Mouse (Mus musculus): Measurements from ENCODE around the gene Adamts14.

Adamts14 gene

DNA sequence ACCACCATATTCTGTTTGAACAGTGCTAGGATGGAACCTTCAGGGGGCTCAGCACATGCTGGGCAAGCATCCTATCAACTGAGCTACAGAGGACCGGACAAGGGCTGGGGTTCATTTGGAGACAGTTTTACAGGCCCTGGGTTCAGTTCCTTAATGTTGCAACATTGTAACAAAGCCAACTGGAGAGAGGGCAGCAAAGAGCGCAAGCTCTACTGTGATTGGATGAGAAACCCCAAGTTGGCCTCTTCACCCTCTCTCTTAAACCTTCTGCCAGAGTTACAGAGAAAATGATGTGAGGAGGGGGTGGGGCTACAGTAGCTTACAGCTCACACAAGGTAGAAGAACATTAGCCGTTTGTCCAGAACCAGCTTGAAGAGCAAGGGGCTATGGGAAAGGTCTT, 86.2 kb downstream of the Adamts14 start:
- in situ Hi-C loops (cut with MboI, MseI) = no loop called here

GRCm38 (mm10) chr10:61179927-61180326, 93.3 kb downstream of the Adamts14 start:
- in situ Hi-C loops (cut with MboI, MseI) = no loop called here

- in situ Hi-C loops (cut with MboI, MseI) = no loop called here
Measured at GRCm38 (mm10) chr10:61178687-61179086, 94.6 kb downstream of the Adamts14 start.

GRCm38 (mm10) chr10:61177751-61178150, 95.5 kb downstream of the Adamts14 start:
- in situ Hi-C loops (cut with MboI, MseI) = no loop called here

GRCm38 (mm10) chr10:61176221-61176790, 96.9 kb downstream of the Adamts14 start:
- in situ Hi-C loops (cut with MboI, MseI) = no loop called here

DNA sequence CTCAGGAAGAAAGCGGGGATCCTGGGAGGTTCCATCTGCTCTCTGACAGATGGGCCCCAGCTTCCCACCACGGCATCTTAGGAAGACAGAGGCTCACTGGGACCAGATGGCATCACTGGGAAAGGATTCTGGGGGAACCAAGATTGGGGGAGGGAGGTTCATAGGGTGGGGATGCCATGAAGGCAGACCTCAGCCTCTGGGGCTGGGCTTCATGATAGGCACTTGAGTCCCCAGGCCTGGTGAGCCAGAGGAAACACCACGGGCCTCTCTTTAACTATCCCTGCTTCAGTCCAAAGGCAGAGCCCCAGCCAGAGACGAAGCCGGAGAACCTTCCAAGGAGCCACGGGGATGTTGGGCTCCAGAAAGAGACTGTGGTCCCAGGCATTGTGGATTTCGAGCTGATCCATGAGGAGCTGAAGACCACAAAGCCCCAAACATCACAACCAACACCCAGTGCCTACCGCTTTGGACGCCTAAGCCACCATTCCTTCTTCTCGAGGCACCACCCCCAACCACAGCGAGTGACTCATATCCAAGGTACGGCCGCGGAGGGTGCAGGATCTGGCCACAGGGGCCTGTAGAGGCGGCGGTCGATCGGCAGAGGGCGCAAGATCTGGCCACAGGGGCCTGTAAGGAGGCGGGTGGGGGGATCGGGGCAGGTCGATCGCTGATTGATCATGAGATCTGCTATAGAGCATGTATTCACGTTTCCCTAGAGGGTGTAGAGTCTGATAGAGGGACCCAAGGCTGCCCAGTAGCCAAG, 97.6 kb downstream of the Adamts14 start:
- in situ Hi-C loops (cut with MboI, MseI) = no loop called here

- in situ Hi-C loops (cut with MboI, MseI) = no loop called here
Measured at GRCm38 (mm10) chr10:61174711-61175441, 98.4 kb downstream of the Adamts14 start.

GRCm38 (mm10) chr10:61172496-61172895, 100.7 kb downstream of the Adamts14 start:
- in situ Hi-C loops (cut with MboI, MseI) = no loop called here

DNA sequence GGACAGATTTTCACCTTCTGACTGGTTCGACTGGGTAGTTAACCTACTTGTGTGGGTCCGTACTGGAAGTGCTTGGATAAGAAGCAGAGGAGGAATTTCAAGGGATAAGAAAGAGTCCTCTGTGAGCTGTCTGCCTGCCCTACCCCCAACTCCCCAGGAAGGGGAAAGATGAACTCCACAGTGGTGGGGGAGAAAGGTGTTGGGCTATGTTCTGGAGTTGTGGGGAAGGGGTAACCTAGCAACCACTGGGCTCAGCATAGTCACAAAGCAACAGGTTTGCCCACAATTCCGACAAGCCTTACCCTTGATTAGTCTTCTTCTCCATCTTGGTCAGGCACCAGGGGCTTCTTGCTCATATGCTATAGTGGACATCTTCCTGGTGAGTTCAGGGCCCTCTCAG, 101.6 kb downstream of the Adamts14 start, which contains the start of gene Tbata:
Gene Tbata, plus strand, starts transcription at position 301 of the 400 bp plus-strand sequence.
- in situ Hi-C loops (cut with MboI, MseI) = no loop called here

DNA sequence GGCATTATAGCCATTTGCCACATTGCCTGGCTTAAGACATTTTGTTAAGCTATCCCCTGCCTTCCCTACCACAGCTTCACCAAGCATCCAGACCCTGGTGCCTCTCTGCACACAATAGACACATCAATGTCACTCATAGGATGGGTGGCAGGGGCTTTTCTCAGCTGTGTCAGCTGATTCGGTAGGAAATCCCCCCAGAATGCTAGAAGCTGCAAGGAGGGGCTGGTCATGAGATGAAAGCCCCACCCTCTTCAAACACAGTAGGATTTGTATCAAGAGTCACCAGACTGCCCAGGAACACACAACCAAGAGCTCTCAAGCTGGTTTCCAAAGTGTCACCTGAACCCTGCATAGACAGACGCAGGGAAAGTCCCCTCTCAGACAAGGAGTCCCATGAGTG, 104.8 kb downstream of the Adamts14 start:
- in situ Hi-C loops (cut with MboI, MseI) = no loop called here

DNA sequence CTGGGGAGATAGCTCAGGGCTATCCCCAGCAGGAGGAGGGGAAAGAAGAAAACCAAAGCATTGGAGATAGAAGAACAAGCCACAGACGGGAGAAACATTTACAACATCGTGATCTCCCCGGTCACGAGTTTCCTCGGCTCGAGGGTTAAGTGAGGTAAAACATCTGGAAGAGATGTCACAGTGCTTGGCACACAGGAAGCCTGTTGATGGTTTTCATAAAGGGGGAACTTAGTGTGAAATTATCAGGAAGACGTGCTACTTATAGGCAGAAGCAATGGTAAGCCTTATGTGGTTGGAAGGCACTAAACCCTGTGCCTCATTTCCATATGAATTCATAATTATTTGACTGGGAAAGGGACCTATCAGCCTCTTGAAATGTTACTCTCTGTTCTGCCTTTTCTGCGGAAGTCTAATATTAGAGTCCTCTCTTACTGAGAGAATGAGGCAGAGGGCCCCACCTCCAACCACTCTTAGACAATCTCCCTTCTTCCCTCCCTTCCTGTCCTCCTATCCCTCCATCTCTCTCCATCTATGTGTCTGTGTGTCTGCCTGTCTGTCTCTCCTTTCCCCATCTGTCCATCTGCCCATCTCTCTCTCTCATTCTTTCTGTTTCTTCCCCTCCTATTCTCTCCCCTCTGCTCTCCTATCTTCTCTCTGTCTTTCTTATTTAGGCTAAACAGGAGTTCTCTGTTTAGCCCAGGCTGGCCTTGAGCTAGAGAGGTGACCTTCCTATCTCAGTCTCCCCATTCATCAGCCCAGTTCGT, 105.7 kb downstream of the Adamts14 start:
- in situ Hi-C loops (cut with MboI, MseI) = no loop called here

GRCm38 (mm10) chr10:61162366-61162765, 110.9 kb downstream of the Adamts14 start:
- in situ Hi-C loops (cut with MboI, MseI) = no loop called here

DNA sequence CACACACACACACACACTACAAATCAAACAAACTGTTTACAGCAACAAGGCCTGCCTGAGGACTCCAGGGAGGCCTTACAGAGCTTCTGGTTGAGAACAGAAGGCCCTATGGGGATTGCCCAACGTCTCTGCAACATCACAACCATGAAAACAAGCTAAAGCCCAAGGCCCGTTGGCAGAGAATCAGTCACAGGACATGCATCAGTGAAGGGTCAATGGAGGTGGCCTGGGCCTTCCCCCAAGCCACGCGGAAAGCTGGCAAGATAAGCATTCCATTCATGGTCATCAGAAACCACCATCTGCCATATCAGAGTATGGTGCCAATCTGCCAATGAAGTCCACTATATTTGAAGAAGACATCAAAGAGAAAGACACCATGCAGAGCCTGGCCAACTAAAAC, 112.6 kb downstream of the Adamts14 start:
- in situ Hi-C loops (cut with MboI, MseI) = no loop called here

DNA sequence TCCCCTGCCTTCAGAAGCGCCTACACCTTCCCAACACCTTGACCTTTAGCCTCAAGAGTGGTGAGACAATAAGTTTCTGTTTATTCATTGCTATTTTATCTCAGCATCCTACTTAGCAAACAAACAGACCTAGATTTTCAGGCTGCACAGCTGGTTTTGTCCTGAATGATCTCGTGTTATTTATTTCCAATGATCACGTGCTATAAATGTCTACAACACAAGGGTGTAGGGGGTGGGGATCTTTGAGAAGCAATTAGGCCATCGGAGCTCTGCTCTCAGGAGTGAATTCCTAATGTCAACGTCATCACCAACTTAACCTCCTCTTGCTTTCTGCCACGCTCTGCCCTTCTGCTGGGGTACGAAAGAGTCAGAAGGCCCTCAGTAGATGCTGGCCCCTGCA, 113.1 kb downstream of the Adamts14 start:
- in situ Hi-C loops (cut with MboI, MseI) = no loop called here

DNA sequence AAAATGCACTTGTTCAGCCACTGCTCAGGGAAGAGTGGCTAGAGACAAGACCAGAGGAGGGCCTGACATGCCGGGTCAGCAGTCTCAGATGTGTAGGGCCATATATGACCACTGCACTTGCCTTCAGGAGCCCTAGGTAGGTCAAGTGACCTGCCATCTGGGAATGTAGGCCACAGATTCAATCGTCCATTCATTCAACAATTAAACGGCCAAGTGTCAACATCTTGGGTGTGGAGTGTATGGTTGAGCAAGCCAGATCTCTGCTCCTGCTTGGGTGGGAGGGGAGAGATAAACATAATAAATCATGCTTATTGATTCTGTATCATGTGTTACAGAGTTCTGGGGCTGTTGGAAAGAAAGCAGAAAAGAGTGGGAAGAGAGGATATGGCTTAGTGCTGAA, 114.6 kb downstream of the Adamts14 start:
- in situ Hi-C loops (cut with MboI, MseI) = no loop called here

- in situ Hi-C loops (cut with MboI, MseI) = no loop called here
Measured at GRCm38 (mm10) chr10:61156453-61156852, 116.8 kb downstream of the Adamts14 start.

DNA sequence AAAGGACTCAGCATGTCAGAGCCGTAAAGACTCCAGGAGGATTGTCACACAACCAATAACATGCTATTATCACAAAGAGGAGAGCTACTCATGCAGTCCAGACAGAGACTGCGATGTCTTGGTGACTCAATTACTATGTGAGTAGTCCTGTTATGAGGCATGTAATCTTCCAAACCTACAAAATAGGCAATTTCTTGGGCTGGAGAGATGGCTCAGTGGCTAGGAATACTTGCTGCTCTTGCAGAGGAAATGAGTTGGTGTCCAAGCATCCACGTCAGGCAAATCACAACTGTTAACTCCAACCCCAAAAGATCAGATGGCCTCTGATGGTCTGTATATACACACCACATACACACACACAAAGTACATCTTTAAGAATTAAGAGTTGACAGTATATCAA, 117.6 kb downstream of the Adamts14 start:
- in situ Hi-C loops (cut with MboI, MseI) = no loop called here

GRCm38 (mm10) chr10:61152131-61152530, 121.1 kb downstream of the Adamts14 start:
- in situ Hi-C loops (cut with MboI, MseI) = no loop called here

DNA sequence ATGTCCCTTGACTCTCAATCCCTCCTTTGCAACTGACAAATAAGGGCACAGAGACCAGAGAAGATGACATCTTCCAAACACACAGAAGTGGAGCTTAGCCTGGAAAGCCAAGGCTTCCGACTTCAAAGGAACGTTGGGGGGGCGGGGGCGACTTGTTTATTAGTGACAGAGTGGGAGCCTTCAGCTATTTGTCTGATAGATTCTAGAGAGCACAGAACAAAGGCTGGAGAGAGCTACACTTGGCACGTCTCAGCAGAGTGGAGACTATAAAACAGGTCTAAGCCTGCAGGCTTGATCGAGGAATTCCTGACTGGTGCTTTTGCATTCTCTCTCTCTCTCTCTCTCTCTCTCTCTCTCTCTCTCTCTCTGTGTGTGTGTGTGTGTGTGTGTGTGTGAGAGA, 122.6 kb downstream of the Adamts14 start:
- in situ Hi-C loops (cut with MboI, MseI) = no loop called here

DNA sequence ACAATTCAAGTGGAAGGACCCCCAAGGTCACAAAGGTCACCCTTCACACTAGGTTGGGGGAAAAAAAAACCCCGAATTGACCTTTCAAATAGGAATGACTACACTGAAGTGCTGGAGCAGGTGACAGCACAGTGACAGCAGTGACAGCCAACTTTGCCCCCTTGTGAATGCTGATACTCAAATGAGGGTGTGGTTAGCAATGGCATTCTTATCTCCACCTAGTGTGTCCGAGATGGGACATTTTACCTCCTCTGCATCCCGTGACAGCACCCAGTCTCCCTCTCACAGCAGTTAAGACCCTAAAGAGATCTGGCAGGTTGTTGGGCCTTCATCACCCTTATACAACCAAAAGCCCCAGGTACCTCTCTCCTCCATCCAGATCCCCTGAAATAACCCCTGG, 123.8 kb downstream of the Adamts14 start:
- in situ Hi-C loops (cut with MboI, MseI) = no loop called here

GRCm38 (mm10) chr10:61147157-61148040, 125.8 kb downstream of the Adamts14 start, which contains the start of gene Sgpl1:
Sgpl1 (minus strand) TSS chr10:61147703.
- in situ Hi-C loops (cut with MboI, MseI) = no loop called here
